Mouse (Mus musculus) embryonic facial prominence, embryonic 10.5 days (tissue): Measurements from ENCODE around the gene Hnrnph1. TPM values are rescaled to one million over a fixed set of nuclear protein-coding genes. Genes with fewer than 3 reads are reported as not detected.
A peak's percentile ranks its signal among the peaks of the same experiment; 100 is the strongest.

ENCODE experiments used
- DNase-seq: peaks from one replicate; pipeline ENCODE4 v3.0.0-alpha.2; 2017; ENCODE audit warnings: low spot score
- H3K27ac ChIP-seq: fragments of 300-500 bp; sonication (generic); replicated peaks from 2 replicates; pipeline ENCODE4 v1.5.1; 2016; ENCODE audit warnings: mild to moderate bottlenecking
- H3K27me3 ChIP-seq: fragments of 300-500 bp; sonication (generic); replicated peaks from 2 replicates; pipeline ENCODE4 v1.6.1; 2016; ENCODE audit warnings: low read depth, mild to moderate bottlenecking; ENCODE audit not compliant: poor library complexity, severe bottlenecking
- H3K36me3 ChIP-seq: fragments of 300-500 bp; sonication (generic); replicated peaks from 2 replicates; pipeline ENCODE4 v1.6.1; 2016; ENCODE audit warnings: mild to moderate bottlenecking, moderate library complexity
- H3K4me1 ChIP-seq: fragments of 300-500 bp; sonication (generic); 2 replicates; pipeline ENCODE4 v1.6.1; 2016
- H3K4me3 ChIP-seq: fragments of 300-500 bp; sonication (generic); 2 replicates; pipeline ENCODE4 v1.5.1; 2016; ENCODE audit warnings: mild to moderate bottlenecking, moderate library complexity
- H3K9me3 ChIP-seq: fragments of 300-500 bp; sonication (generic); 2 replicates; pipeline ENCODE4 v1.6.1; 2016; ENCODE audit warnings: mild to moderate bottlenecking
- WGBS: fragments of 180-500 bp; shearing (Covaris S2); methylation state at CpG from one replicate; pipeline ENCODE4 v1.1.7; 2016; 5-methylcytosine and 5-hydroxymethylcytosine counted together
- polyA plus RNA-seq: library from polyadenylated mRNA; unstranded; fragments of >200 nt; fragmentation: Nextera tagmentation; extraction: Ambion mirVana; gene quantifications from 2 replicates; pipeline ENCODE4 v1.2.1, GENCODE M21; 2016

Hnrnph1 gene
- 611 and 614 TPM in 2 replicates for polyA plus RNA-seq

DNA sequence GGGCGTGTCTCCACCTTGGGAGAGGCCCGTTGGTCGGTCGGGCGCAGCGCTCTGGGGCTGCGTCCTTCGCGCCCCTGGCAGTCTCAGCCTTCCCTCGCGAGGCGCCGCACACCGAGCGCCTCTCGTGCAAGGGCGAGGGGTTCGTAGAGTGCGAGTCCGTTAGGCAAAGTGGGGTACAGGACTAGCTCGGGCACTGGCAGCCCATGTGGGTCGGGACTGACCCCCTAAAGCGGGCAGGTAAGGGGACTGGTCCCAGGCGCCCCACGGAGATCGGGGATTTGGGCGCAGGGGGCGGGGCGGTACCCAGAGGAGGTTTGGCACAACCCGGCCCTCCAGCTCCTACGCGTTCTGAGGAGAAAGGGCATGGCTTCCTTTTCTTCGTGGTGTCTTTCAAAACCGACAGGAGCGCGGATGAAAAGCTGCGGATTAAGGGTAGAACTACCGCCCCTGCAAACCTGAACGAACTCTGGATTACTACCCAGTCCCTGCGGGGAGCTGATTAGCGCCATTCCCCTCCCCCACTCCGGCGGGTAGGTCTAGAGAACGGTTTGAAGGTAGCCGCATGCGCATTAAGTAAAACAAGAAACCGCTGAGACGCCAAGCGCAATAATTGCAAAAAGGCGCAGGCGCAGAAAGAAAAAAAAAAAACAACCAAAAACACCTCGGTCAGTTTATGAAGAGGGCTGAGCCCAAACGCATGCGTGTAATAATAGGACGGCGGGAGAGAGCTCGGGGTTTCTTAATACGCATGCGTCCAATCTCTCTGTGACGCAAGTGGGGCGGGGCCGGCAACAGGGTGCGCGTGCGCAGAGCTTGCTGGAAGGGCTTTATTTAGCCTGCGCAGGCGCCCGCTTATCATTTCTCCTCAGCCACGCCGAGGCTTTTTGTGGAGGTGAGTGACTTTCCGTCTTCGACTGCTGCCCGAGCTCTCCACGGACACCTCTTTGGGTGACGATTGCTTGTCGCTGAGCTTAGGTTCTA, at the start of gene Hnrnph1:
Hnrnph1 (plus strand) TSS at position 80 of the 981 bp plus-strand sequence.
- Histone ChIP-seq H3K4me1 (peaks cover 32% of the 10 kb centered on the region), H3K4me3 (peak within 1 kb of the TSS; percentile 98), H3K36me3 (peaks cover 38% of the 10 kb centered on the region), H3K9me3 (no peaks in the 10 kb centered on the region), H3K27ac (peak within 1 kb of the TSS; percentile 100), H3K27me3 (peaks cover 6% of the 10 kb centered on the region)
- WGBS: under 1% methylated on average over 76 of the region's 76 CpGs
- DNase-seq: peak; percentile 98

DNA sequence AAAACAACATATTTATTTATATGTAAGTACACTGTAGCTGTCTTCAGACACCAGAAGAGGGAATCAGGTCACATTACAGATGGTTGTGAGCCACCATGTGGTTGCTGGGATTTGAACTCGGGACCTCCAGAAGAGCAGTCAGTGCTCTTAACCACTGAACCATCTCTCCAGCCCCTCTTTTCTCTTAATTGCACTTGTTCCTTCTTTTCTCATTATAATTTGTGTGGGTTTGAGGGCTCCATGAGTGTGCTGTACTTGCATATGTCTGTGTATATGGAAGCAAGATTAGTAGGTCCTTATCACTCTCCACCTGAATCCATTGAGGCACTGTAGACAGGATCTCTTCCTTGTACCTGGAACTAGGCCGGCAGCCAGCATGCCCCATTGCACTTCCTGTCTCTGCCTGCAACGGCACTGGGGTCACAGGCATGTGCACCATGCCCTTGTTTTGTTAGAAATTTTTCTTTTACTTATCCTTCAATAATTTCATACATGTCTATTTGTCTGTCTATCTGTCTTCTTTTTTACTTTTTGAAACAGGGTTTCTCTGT, 48.6 kb upstream of the Hnrnph1 start:
- Histone ChIP-seq H3K36me3 (peaks cover 19% of the 10 kb centered on the region), H3K27ac (no peak overlapping the region), H3K9me3 (no peaks in the 10 kb centered on the region), H3K27me3 (no peaks in the 10 kb centered on the region), H3K4me3 (no peak overlapping the region), H3K4me1 (peaks cover 17% of the 10 kb centered on the region)
- WGBS: 86% methylated on average over 3 of the region's 3 CpGs
- DNase-seq: no peak

DNA sequence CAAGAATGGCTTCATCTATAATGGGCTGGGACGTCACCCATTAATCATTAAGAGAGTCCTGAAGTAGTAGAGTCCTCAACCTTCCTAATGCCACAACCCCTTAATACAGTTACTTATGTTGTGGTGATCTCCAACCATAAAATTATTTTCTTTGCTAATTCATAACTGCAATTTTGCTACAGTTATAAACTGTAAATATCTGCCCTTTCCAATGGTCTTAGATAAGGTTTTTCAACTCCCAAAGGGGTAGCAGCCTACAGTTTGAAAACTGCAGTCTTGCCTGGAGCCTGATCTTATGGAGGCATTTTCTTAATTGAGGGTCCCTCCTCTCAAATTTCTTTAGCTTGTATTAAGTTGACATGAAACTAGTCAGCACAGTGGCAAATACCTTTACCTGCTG, 47.4 kb upstream of the Hnrnph1 start:
- no peak for DNase-seq
- H3K4me1 ChIP-seq: peaks cover 7% of the 10 kb centered on the region
- WGBS: 94% methylated on average over 1 of the region's 1 CpGs
- peaks cover 19% of the 10 kb centered on the region for H3K36me3 ChIP-seq
- no peak overlapping the region for H3K4me3 ChIP-seq
- H3K27ac ChIP-seq: no peak overlapping the region
- no peaks in the 10 kb centered on the region for H3K9me3 ChIP-seq
- no peaks in the 10 kb centered on the region for H3K27me3 ChIP-seq

GRCm38 (mm10) chr11:50333181-50333580, 43.6 kb upstream of the Hnrnph1 start:
- Histone ChIP-seq H3K9me3 (no peaks in the 10 kb centered on the region), H3K4me1 (no peaks in the 10 kb centered on the region), H3K27me3 (no peaks in the 10 kb centered on the region), H3K27ac (no peak overlapping the region), H3K36me3 (peaks cover 16% of the 10 kb centered on the region), H3K4me3 (no peak overlapping the region)
- DNase-seq: no peak
- 87% methylated on average over 3 of the region's 3 CpGs for WGBS

DNA sequence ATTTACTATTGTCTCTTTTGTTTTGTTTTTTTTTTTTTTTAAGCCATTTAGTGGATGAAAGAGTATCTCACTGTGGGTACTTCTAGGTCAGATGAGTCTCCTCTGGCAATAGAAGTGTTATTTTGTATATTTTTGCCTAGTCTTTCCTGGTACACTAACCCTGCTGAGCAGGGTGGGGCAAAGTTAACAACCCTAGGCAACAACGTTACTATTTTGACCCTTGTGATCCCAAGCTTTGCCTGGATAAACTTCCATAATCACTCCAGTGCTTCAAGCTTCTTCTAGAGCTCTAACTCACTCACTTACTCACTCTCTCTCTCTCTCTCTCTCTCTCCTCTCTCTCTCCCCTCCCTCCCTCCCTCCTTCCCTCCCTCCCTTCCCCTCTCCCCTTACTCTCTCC, 40.7 kb upstream of the Hnrnph1 start:
- DNase-seq: no peak
- WGBS: 58% methylated on average over 1 of the region's 1 CpGs
- Histone ChIP-seq H3K27me3 (no peaks in the 10 kb centered on the region), H3K36me3 (no peaks in the 10 kb centered on the region), H3K9me3 (no peaks in the 10 kb centered on the region), H3K27ac (no peak overlapping the region), H3K4me1 (no peaks in the 10 kb centered on the region), H3K4me3 (no peak overlapping the region)

- Histone ChIP-seq H3K27ac (no peak overlapping the region), H3K9me3 (no peaks in the 10 kb centered on the region), H3K4me3 (no peak overlapping the region), H3K27me3 (no peaks in the 10 kb centered on the region), H3K4me1 (no peaks in the 10 kb centered on the region), H3K36me3 (no peaks in the 10 kb centered on the region)
- no peak for DNase-seq
- WGBS: 72% methylated on average over 4 of the region's 4 CpGs
Observed at GRCm38 (mm10) chr11:50336891-50337290, 39.9 kb upstream of the Hnrnph1 start.

DNA sequence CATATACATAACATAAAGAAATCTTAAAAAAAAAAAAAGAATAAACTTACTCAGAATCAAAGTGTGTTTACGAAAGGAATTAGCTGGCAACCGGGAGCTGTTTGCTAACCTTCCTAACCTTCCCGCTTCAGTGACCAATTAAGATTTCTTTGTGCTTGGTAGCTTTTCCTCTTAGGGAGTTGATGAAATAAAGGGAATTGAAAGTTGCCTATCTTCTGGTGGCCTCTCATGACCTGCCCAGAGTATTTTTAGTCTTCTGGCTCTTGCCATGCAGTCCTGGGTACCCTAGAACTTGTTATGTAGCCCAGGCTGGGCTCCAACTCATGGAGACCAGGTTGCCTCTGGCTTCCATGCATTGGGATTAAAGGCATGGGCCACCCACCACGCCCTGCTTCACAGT, 31.3 kb upstream of the Hnrnph1 start:
- no peak overlapping the region for H3K4me3 ChIP-seq
- 77% methylated on average over 4 of the region's 4 CpGs for WGBS
- no peaks in the 10 kb centered on the region for H3K36me3 ChIP-seq

DNA sequence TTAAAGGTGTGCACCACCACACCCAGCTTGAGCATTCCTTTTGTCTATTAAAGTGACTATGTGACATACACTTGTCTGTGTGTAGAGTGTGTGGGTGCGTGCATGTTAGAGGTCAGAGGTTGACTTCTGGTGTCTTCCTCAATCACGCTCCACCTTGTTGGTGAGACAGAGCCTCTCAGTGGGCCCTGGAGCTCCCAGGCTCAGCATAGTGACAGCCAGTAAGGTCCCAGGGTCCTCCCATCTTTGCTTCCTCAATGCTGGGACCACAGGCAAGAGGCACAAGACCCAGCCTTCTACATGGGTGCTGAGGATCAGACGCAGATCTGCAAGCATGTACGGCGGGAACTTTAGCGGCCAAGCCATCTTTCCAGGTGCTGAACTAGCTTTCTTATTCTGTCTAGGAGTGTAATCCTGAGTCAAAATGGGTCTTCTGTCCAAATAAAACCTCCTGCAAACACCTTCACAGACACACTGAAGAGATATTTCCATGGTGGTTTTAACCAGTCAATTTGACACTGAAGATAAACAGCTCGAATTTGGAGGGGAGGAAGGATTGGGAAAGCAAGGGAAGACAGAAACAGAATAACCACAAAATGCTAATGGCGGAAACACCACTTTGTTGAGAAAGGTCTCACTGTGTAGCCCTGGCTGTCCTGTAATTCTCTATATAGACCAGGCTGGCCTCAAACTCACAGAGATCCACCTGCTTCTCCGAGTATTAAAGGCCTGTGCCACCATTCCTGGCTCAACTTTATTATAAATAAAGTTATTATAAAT, 30.3 kb upstream of the Hnrnph1 start:
- Histone ChIP-seq H3K4me1 (no peaks in the 10 kb centered on the region), H3K36me3 (no peaks in the 10 kb centered on the region), H3K27me3 (no peaks in the 10 kb centered on the region), H3K27ac (no peak overlapping the region), H3K9me3 (no peaks in the 10 kb centered on the region), H3K4me3 (no peak overlapping the region)
- DNase-seq: no peak
- 88% methylated on average over 9 of the region's 9 CpGs for WGBS

More for the DNA sequence above, 31.3 kb upstream of the Hnrnph1 start:
- H3K9me3 ChIP-seq: no peaks in the 10 kb centered on the region
- no peak for DNase-seq
- H3K27ac ChIP-seq: no peak overlapping the region
- H3K4me1 ChIP-seq: no peaks in the 10 kb centered on the region
- H3K27me3 ChIP-seq: no peaks in the 10 kb centered on the region

- 89% methylated on average over 2 of the region's 2 CpGs for WGBS
- Histone ChIP-seq H3K27ac (no peak overlapping the region), H3K36me3 (no peaks in the 10 kb centered on the region), H3K27me3 (peaks cover 2% of the 10 kb centered on the region; the same call in 1 of the 2 replicates), H3K9me3 (no peaks in the 10 kb centered on the region), H3K4me3 (no peak overlapping the region), H3K4me1 (no peaks in the 10 kb centered on the region)
- no peak for DNase-seq
Observed at GRCm38 (mm10) chr11:50352177-50352576, 24.6 kb upstream of the Hnrnph1 start.

DNA sequence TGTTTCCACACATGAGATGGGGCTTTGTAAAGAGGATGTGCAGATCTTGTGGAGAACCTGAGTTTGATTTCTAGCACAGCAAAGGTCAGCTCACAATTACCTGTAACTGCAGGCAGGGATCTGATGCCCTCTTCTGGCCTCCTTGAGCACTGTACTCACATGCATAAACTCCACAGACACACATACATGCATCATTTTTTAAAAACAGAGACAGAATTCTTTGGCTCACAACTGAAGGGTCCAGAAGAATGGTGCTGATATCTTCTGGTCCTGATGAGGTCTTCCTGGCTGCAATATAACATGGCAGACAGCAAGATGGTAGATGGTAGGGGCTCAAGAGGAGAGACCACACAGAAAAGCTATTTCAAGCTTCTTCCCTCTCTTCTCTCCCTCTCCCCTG, 22.6 kb upstream of the Hnrnph1 start, which contains the start of gene Cby3:
Cby3 (plus strand) TSS at position 301 of the 400 bp plus-strand sequence.
- H3K27me3 ChIP-seq: peaks cover 22% of the 10 kb centered on the region
- H3K27ac ChIP-seq: no peak within 1 kb of the TSS
- no peaks in the 10 kb centered on the region for H3K9me3 ChIP-seq
- no peak for DNase-seq
- peaks cover 4% of the 10 kb centered on the region for H3K4me1 ChIP-seq
- H3K4me3 ChIP-seq: no peak within 1 kb of the TSS
- no peaks in the 10 kb centered on the region for H3K36me3 ChIP-seq

DNA sequence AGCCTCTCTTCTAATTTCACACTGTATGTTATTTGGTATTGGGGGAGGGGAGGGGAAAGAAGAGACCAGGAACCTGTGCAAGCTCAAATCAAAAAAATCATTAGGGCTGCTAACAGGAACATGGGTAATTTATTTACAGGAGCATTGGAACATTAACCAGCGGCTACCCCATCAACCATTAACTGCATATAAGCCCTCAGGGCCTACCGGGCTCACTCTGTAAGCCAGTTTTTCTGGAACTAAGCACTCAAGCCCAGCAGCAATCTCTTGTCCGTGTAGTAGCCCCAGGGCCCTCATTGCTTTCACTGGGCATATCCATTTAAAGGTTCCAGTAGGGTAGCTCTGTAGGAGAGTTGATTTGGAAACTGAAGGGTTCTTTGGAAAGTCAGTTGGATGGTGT, 21.9 kb upstream of the Hnrnph1 start:
- DNase-seq: no peak
- Histone ChIP-seq H3K27me3 (peaks cover 29% of the 10 kb centered on the region), H3K4me3 (no peak overlapping the region), H3K27ac (no peak overlapping the region), H3K9me3 (no peaks in the 10 kb centered on the region), H3K36me3 (no peaks in the 10 kb centered on the region), H3K4me1 (peaks cover 9% of the 10 kb centered on the region)
- WGBS: 80% methylated on average over 3 of the region's 3 CpGs

DNA sequence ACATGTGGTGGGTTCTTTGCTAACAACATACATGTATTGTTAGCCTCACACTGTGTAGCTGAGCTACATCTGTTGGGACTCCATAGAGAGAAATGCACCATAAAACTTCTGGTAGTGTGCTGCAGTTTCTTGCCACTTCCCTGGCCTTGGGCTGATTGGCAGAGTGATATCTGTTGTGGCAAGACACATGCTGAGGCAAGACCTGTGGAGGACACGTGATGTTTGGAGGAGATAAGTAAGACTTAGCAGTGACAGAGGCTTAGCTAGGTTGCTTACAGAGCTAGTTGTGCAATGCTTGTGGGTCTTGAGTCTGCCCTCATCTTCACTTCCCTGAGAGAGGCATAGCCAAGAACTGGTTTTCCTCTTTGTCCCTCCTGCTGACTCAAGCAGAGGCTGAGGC, 21.4 kb upstream of the Hnrnph1 start:
- WGBS: 70% methylated on average over 1 of the region's 1 CpGs
- Histone ChIP-seq H3K9me3 (no peaks in the 10 kb centered on the region), H3K4me3 (no peak overlapping the region), H3K27ac (no peak overlapping the region), H3K27me3 (peaks cover 33% of the 10 kb centered on the region), H3K4me1 (peaks cover 9% of the 10 kb centered on the region), H3K36me3 (no peaks in the 10 kb centered on the region)
- DNase-seq: no peak
